Mouse (Mus musculus) heart, postnatal 14 days (tissue): ENCODE data around the gene Cdkn1a. TPM values are rescaled to one million over a fixed set of nuclear protein-coding genes. Genes with fewer than 3 reads are reported as not detected.
"Not testable (repeated sequence)": the region's sequence is repeated elsewhere in the genome, so short reads cannot be mapped to it uniquely, and the experiment has no call there.

Experiments
- DNase-seq, 2 experiments: peaks; one replicate each; pipeline ENCODE4 v3.0.0; 2021 to 2022
- intact Hi-C: fragments of 180-260 bp; cut with DNase I; formaldehyde crosslinking; loops from one replicate; pipeline ENCODE4 v1.15.1; 2025
- total RNA-seq, 2 experiments: library from RNA; stranded (reverse); gene quantifications; 2 replicates each; pipeline ENCODE4 v1.2.3; 2021

Cdkn1a gene
- total RNA-seq, 2 experiments from 2014 or later: 105 to 121 TPM

- no peak for DNase-seq
- intact Hi-C loops: loop anchor here (1.0 kb wide), 1 partner anchor 10 kb away; no protein-coding TSS in a partner anchor
Observed at GRCm38 (mm10) chr17:29100627-29101026, 9.9 kb downstream of the Cdkn1a start.

GRCm38 (mm10) chr17:29110356-29110755, 19.6 kb downstream of the Cdkn1a start:
- intact Hi-C loops: loop anchor here (1.0 kb wide), 1 partner anchor 10 kb away; no protein-coding TSS in a partner anchor
- DNase-seq: not testable (repeated sequence)

GRCm38 (mm10) chr17:29111332-29111731, 20.6 kb downstream of the Cdkn1a start:
- intact Hi-C loops: no loop called here
- no peak for DNase-seq

GRCm38 (mm10) chr17:29113591-29114352, 23.0 kb downstream of the Cdkn1a start, which contains the start of gene Rab44:
TSS of gene Rab44 (plus strand) at chr17:29114145.
- no peak for DNase-seq

GRCm38 (mm10) chr17:29116023-29116422, 25.2 kb downstream of the Cdkn1a start:
- intact Hi-C loops: no loop called here

More at GRCm38 (mm10) chr17:29113591-29114352, 23.0 kb downstream of the Cdkn1a start, which contains the start of gene Rab44:
- intact Hi-C loops: no loop called here

GRCm38 (mm10) chr17:29117006-29117648, 26.4 kb downstream of the Cdkn1a start:
- intact Hi-C loops: no loop called here
- DNase-seq: no peak

More at GRCm38 (mm10) chr17:29116023-29116422, 25.2 kb downstream of the Cdkn1a start:
- DNase-seq: no peak

- no peak for DNase-seq
- intact Hi-C loops: no loop called here
Observed at GRCm38 (mm10) chr17:29118057-29118456, 27.3 kb downstream of the Cdkn1a start.

GRCm38 (mm10) chr17:29120666-29121065, 29.9 kb downstream of the Cdkn1a start:
- DNase-seq: no peak
- intact Hi-C loops: no loop called here

- DNase-seq: peak in 1 of 2 experiments; percentile 53
- intact Hi-C loops: no loop called here
Observed at GRCm38 (mm10) chr17:29122817-29123216, 32.0 kb downstream of the Cdkn1a start.

GRCm38 (mm10) chr17:29123578-29124174, 32.9 kb downstream of the Cdkn1a start:
- no peak for DNase-seq
- intact Hi-C loops: no loop called here

GRCm38 (mm10) chr17:29126561-29126960, 35.8 kb downstream of the Cdkn1a start:
- intact Hi-C loops: no loop called here
- DNase-seq: no peak

- no peak for DNase-seq
- intact Hi-C loops: no loop called here
Observed at GRCm38 (mm10) chr17:29129341-29129740, 38.6 kb downstream of the Cdkn1a start.

- DNase-seq: no peak
- intact Hi-C loops: no loop called here
Observed at GRCm38 (mm10) chr17:29135066-29135465, 44.3 kb downstream of the Cdkn1a start.

GRCm38 (mm10) chr17:29136236-29136635, 45.5 kb downstream of the Cdkn1a start:
- intact Hi-C loops: no loop called here
- DNase-seq: peak; percentile 79 to 89

- intact Hi-C loops: no loop called here
Observed at GRCm38 (mm10) chr17:29137906-29138305, 47.1 kb downstream of the Cdkn1a start.

GRCm38 (mm10) chr17:29141577-29141976, 50.8 kb downstream of the Cdkn1a start:
- no peak for DNase-seq
- intact Hi-C loops: no loop called here

More at GRCm38 (mm10) chr17:29137906-29138305, 47.1 kb downstream of the Cdkn1a start:
- DNase-seq: no peak

GRCm38 (mm10) chr17:29143266-29143665, 52.5 kb downstream of the Cdkn1a start:
- intact Hi-C loops: no loop called here
- no peak for DNase-seq

- intact Hi-C loops: no loop called here
- DNase-seq: no peak
Observed at GRCm38 (mm10) chr17:29145101-29145500, 54.3 kb downstream of the Cdkn1a start.

GRCm38 (mm10) chr17:29147273-29147672, 56.5 kb downstream of the Cdkn1a start:
- no peak for DNase-seq
- intact Hi-C loops: no loop called here

- intact Hi-C loops: no loop called here
- no peak for DNase-seq
Observed at GRCm38 (mm10) chr17:29147773-29148172, 57.0 kb downstream of the Cdkn1a start.

GRCm38 (mm10) chr17:29149766-29150165, 59.0 kb downstream of the Cdkn1a start:
- intact Hi-C loops: no loop called here

More at GRCm38 (mm10) chr17:29149766-29150165, 59.0 kb downstream of the Cdkn1a start:
- DNase-seq: no peak
